Mouse (Mus musculus) cerebellum, postnatal 36 days (tissue): Measurements from ENCODE around the gene Dctn5.

Source experiments
- DNase-seq, 2 experiments: peaks; one replicate each; pipeline ENCODE4 v3.0.0; 2021 to 2022; ENCODE audit warnings: mixed read lengths in 2 of 2

Dctn5 gene

DNA sequence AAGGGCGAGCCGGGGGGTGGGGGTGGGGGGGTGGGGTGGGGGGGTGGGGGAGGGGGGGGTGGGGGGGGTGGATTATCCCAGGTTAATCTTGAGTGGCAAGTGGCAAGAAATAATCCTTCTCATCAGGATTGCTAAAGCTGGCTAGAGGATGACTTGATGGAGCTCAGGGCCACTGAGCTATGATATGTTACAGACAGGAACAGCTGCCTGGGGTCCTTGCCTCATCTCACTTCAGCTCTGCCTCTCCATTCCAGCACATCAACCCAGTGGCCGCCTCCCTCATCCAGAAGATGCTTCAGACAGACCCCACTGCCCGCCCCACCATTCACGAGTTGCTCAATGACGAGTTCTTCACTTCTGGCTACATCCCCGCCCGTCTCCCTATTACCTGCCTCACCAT lies 30.9 kb downstream of the Dctn5 start:
- no peak for DNase-seq

DNA sequence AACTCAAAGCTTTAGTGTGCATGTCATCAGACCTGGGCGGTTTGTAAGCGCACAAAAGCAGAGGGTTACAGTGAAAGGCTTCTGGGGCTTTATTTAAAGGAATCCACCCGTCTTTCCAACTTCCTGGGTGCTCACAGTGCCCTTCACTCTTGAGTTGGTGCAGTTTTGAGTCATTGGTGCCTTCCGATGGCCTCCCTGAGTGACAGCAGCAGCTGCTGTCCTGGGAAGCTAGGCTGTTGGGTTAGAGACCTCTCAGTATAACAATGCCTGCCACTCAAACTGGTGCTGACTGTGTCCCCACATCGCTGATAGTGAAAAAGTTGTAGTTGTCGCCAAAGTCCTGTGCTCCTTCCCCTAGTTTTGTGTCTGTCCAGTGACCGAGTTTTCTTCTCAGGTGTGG lies 34.4 kb downstream of the Dctn5 start:
- no peak for DNase-seq

DNA sequence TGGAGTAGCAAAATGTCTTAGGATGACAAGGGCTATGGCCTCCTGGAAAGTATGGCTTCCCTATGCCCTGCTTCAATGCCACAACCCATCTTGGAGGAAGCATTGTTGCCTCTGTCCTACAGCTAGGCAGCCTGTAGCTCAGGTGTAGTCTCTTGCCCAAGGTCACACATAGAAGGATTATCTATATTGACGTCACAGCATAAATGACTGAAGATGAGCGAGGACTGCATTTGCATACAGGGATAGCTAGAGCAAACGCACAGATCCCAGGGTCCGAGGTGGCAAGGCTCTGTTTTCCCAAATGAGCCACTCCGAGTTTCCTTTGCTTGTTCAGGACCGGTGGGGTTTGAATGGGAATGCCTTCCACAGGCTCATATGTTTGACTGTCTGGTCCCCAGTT lies 37.9 kb downstream of the Dctn5 start:
- no peak for DNase-seq

DNA sequence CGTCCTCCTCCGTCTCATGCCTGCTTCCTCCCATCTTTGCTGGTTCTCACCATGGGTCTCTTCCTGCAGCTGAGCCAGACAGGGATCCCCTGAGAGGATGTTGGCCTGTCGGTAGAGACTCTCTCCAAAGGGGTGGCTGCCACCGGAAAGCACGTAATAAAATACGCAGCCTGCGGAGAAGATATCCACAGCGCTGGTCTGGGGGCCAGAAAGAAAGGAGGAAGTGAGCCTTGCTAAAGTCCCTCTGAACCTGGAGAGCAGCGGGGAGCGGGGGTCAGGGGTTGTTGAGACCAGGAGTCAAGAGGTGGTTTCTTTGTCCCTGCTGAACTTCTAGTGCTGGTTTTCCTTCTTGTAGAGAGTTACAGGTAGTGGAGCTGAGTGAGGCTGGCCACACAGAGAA lies 38.8 kb downstream of the Dctn5 start:
- no peak for DNase-seq

DNA sequence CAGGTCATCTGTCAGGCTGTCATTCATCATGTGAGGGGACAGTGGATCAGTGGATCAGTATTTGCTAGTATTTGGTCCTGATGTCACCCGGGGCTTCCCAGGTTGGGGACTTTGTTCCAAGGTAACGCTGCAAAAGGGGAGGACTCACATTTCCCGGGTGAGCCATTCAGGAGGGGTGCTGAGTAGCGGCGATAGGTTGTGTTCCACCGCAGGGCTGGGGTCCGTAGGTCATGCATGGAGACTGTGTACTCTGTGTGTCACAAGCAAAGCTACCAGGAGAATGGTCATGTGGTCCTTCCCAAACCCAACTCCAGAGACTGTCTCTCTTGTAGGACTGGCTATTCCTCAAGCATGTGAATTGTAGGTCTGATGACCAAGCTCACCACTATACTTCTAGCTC lies 47.9 kb downstream of the Dctn5 start:
- no peak for DNase-seq

DNA sequence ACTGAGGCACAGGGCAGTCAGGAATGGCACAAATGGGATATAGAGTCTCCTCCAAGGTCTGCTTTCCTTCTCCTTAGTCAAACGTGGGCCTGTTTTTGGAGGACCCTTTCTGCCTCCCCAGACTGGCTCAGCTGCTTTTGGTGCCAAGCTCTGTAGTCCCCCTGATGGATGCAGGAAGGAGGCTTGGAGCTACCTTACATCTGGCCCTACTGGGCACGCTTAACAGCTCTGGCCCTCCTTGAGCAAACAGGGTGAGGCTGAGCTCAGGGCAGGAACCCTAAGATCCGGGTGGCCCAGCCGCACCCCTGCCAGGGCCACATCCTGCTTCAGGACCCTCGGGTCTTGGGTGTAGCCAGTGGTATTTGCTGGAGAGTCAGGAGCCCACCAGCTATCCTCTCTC lies 51.7 kb downstream of the Dctn5 start:
- DNase-seq: no peak

DNA sequence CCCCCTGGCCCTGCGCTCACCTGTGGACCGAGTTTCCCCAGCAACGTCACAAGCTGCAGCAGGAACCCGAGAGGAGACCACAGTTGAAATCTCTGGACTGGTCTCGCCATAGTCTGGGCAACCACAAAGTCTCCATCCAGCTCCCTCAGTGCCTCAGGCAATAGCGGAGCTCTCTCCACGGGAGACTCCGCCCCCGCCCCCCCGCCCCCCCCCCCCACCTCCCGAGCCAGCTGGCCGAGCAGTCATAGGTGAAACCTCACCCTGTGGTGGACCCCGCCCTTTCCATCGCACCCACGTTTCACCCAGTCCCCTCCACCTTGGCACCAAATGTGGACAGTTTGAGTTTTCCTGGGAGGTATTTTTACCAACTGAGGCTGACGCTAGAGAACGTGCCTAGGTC lies 53.2 kb downstream of the Dctn5 start, which contains the start of gene Ern2:
Ern2 (minus strand) TSS at position 165 of the 400 bp plus-strand sequence.
- no peak for DNase-seq

DNA sequence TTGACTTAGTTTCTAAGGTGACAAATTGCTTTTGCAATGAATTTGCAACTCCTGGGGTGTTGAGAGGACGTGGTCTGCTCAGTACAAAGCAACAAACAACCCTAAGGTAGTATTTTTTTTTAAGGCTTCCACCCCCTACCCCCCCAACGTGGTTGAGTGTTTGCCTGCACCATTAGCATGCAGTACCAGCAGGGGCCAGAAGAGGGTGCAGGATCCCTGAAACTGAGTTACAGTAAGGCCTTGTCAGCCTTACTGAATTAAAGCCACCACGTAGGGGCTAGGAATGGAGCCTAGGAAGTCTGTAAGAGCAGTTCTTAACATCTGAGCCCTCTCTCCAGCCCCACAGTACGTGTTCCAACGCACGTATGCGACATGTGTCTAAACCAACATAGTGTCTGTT lies 56.6 kb downstream of the Dctn5 start:
- peak; percentile 12 to 18 for DNase-seq

DNA sequence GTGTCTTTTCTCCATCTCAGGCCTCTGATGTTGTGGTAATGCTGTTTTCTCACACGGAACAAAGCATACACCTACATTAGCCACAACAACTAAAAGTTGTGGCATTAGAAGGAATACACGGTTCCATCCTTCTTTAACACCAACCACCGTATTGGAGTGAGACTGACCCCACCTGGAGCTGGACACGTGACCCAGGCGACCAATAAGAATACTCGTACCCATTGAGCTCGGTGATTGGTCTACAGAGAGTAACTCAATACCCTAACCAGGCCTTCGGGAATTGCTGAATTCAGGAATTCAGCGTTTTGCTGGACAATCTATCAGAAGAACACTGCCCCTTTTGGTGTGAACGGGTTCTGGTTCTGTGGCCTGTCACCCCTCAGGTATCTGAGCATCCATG lies 58.3 kb downstream of the Dctn5 start:
- no peak for DNase-seq

DNA sequence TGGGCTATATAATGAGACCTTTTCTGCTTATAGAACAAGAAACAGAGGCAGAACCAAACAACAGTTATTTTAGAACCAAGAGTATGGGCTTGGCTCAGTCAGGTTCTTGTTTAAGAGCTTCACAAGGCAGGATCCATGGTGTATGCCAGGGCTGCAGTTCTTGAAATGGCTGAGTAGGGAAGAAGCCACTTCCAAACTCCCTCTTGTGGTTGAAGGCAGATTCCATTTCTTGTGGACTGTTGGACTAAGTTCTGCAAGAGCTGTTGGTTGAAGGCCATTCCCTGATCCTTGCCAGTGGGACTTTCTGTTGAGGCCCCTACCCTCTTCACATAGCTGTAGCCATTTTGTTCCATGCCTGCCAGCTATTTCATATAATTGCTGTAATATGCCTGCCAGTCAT lies 61.1 kb downstream of the Dctn5 start:
- DNase-seq: no peak

DNA sequence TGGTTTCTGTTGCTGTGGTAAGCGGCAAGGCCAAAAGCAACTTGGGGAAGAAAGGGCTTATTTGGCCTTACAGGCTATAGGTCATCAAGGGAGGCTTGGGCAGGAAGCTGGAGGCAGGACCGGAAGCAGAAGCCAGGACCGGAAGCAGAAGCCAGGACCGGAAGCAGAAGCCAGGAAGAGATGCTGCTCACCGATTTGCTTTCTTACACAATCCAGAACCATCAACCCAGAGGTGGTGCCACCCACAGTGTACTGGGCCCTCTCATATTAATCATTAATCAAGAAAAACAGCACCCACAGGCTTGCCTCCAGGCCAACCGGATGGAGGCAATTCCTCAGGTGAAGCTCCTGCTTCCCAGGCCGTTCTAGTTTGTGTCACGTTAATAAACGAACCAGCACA lies 63.9 kb downstream of the Dctn5 start:
- DNase-seq: no peak

DNA sequence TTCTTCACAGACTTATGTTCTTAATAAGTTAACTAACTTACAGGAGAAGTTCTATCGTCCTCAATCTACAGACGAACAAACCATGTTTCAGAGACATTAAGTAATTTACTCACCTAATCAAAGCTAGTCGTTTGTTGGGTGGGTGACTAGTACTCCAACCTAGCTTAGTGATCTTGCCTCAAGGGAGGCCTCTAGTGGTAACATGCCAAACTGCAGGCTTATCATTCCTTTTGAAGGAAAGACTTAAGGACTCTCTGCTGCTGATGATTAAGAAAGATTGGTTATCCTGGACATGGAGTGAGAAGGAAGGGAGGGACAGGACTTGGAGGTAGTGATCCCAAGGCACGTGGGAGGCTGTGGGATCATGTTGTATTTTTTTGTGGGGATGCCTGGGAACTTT lies 64.5 kb downstream of the Dctn5 start:
- peak; percentile 25 to 61 for DNase-seq
